Mouse (Mus musculus): Measurements from ENCODE around the gene Zswim1. TPM values are rescaled to one million over a fixed set of nuclear protein-coding genes. Genes with fewer than 3 reads are reported as not detected.
"Not testable (repeated sequence)": the region's sequence is repeated elsewhere in the genome, so short reads cannot be mapped to it uniquely, and the experiment has no call there.

Gene Zswim1
- polyA plus RNA-seq, 1 experiment from 2014 or later: 9.1 TPM

- Histone ChIP-seq H3K4me3 (peak within 1 kb of the TSS; percentile 75), H3K4me2 (peak within 1 kb of the TSS; percentile 97), H3K4me1 (peaks cover 30% of the 10 kb centered on the region), H3K9ac (peak within 1 kb of the TSS; percentile 83), H3K9me3 (replicated peaks) (no peaks in the 10 kb centered on the region), H3K27ac (peak within 1 kb of the TSS; percentile 85), H3K36me3 (peaks cover 29% of the 10 kb centered on the region), H3K27me3 (replicated peaks) (no peaks in the 10 kb centered on the region)
- WGBS (ENCODE audit: insufficient replicate concordance): 2% methylated on average over 35 of the region's 35 CpGs
- peak; percentile 80 for ATAC-seq
Observed at GRCm38 (mm10) chr2:164832748-164833301, 10.3 kb downstream of the Zswim1 start, which contains the start of gene Ctsa. TSS of gene Ctsa (plus strand) at chr2:164832873.

- Histone ChIP-seq H3K4me1 (peaks cover 29% of the 10 kb centered on the region), H3K9ac (peak within 1 kb of the TSS; percentile 83), H3K4me3 (peak within 1 kb of the TSS; percentile 75), H3K27me3 (replicated peaks) (no peaks in the 10 kb centered on the region), H3K9me3 (replicated peaks) (no peaks in the 10 kb centered on the region), H3K27ac (peak within 1 kb of the TSS; percentile 85), H3K4me2 (peak within 1 kb of the TSS; percentile 97), H3K36me3 (peaks cover 30% of the 10 kb centered on the region)
- under 1% methylated on average over 31 of the region's 31 CpGs for WGBS (ENCODE audit: insufficient replicate concordance)
- peak; percentile 59 for ATAC-seq
Observed at GRCm38 (mm10) chr2:164833314-164833959, 11.0 kb downstream of the Zswim1 start, which contains the start of gene Neurl2. TSS of gene Neurl2 (minus strand) at chr2:164833456.

- WGBS (ENCODE audit: insufficient replicate concordance): 35% methylated on average over 8 of the region's 8 CpGs
Observed at GRCm38 (mm10) chr2:164834531-164834930, 12.0 kb downstream of the Zswim1 start.

GRCm38 (mm10) chr2:164835164-164835563, 12.7 kb downstream of the Zswim1 start:
- H3K27ac ChIP-seq: no peak overlapping the region
- WGBS (ENCODE audit: insufficient replicate concordance): 95% methylated on average over 4 of the region's 4 CpGs
- no peak overlapping the region for H3K4me3 ChIP-seq
- H3K4me2 ChIP-seq: peak overlapping the region; percentile 97
- H3K4me1 ChIP-seq: peaks cover 29% of the 10 kb centered on the region
- H3K27me3 ChIP-seq (replicated peaks): no peaks in the 10 kb centered on the region
- no peak overlapping the region; the same call in 1 of the 2 replicates for H3K9ac ChIP-seq
- no peak for ATAC-seq
- no peaks in the 10 kb centered on the region for H3K9me3 ChIP-seq (replicated peaks)
- H3K36me3 ChIP-seq: peaks cover 47% of the 10 kb centered on the region

More at GRCm38 (mm10) chr2:164834531-164834930, 12.0 kb downstream of the Zswim1 start:
- Histone ChIP-seq H3K27me3 (replicated peaks) (no peaks in the 10 kb centered on the region), H3K4me3 (peak overlapping the region; percentile 75), H3K9ac (peak overlapping the region; percentile 83), H3K27ac (peak overlapping the region; percentile 85; the same call in 1 of the 2 replicates), H3K4me2 (peak overlapping the region; percentile 97), H3K4me1 (peaks cover 29% of the 10 kb centered on the region), H3K9me3 (replicated peaks) (no peaks in the 10 kb centered on the region), H3K36me3 (peaks cover 41% of the 10 kb centered on the region)
- ATAC-seq: no peak

GRCm38 (mm10) chr2:164845782-164846181, 23.3 kb downstream of the Zswim1 start:
- ATAC-seq: no peak
- no peak overlapping the region for H3K27ac ChIP-seq
- no peak overlapping the region for H3K9ac ChIP-seq
- no peaks in the 10 kb centered on the region for H3K9me3 ChIP-seq (replicated peaks)
- WGBS (ENCODE audit: insufficient replicate concordance): 33% methylated on average over 3 of the region's 3 CpGs
- peaks cover 6% of the 10 kb centered on the region for H3K27me3 ChIP-seq (replicated peaks)
- no peaks in the 10 kb centered on the region for H3K4me1 ChIP-seq
- H3K4me3 ChIP-seq: no peak overlapping the region
- no peak overlapping the region for H3K4me2 ChIP-seq
- H3K36me3 ChIP-seq: no peaks in the 10 kb centered on the region

GRCm38 (mm10) chr2:164850061-164850460, 27.6 kb downstream of the Zswim1 start:
- no peak overlapping the region for H3K4me3 ChIP-seq
- peaks cover 33% of the 10 kb centered on the region for H3K27me3 ChIP-seq (replicated peaks)
- no peak overlapping the region for H3K4me2 ChIP-seq
- no peaks in the 10 kb centered on the region for H3K4me1 ChIP-seq
- WGBS (ENCODE audit: insufficient replicate concordance): 73% methylated on average over 8 of the region's 8 CpGs
- no peak overlapping the region for H3K27ac ChIP-seq
- no peaks in the 10 kb centered on the region for H3K9me3 ChIP-seq (replicated peaks)
- ATAC-seq: no peak
- H3K9ac ChIP-seq: no peak overlapping the region
- H3K36me3 ChIP-seq: no peaks in the 10 kb centered on the region

GRCm38 (mm10) chr2:164855572-164855971, 33.1 kb downstream of the Zswim1 start:
- H3K4me1 ChIP-seq: peaks cover 32% of the 10 kb centered on the region
- WGBS (ENCODE audit: insufficient replicate concordance): 81% methylated on average over 5 of the region's 5 CpGs
- not testable (repeated sequence) for H3K9ac ChIP-seq; H3K4me3 ChIP-seq; H3K9me3 ChIP-seq (replicated peaks); H3K4me2 ChIP-seq; H3K36me3 ChIP-seq; H3K27ac ChIP-seq; ATAC-seq
- peaks cover 78% of the 10 kb centered on the region for H3K27me3 ChIP-seq (replicated peaks)

- no peak overlapping the region for H3K27ac ChIP-seq
- H3K4me1 ChIP-seq: peaks cover 32% of the 10 kb centered on the region
- H3K9ac ChIP-seq: no peak overlapping the region
- H3K9me3 ChIP-seq (replicated peaks): no peaks in the 10 kb centered on the region
- 2% methylated on average over 42 of the region's 42 CpGs for WGBS (ENCODE audit: insufficient replicate concordance)
- no peak for ATAC-seq
- H3K4me3 ChIP-seq: peak overlapping the region; percentile 45
- H3K4me2 ChIP-seq: peak overlapping the region; percentile 70
- no peaks in the 10 kb centered on the region for H3K36me3 ChIP-seq
- H3K27me3 ChIP-seq (replicated peaks): peaks cover 85% of the 10 kb centered on the region
Observed at GRCm38 (mm10) chr2:164856309-164857100, 34.0 kb downstream of the Zswim1 start.

GRCm38 (mm10) chr2:164857101-164857821, 34.8 kb downstream of the Zswim1 start, which contains the start of gene Pltp:
TSS of gene Pltp (minus strand) at chr2:164857711.
- H3K9me3 ChIP-seq (replicated peaks): no peaks in the 10 kb centered on the region
- WGBS (ENCODE audit: insufficient replicate concordance): under 1% methylated on average over 47 of the region's 47 CpGs
- no peak within 1 kb of the TSS for H3K27ac ChIP-seq
- H3K4me3 ChIP-seq: peak within 1 kb of the TSS; percentile 45
- peak within 1 kb of the TSS; percentile 70 for H3K4me2 ChIP-seq
- peaks cover 35% of the 10 kb centered on the region for H3K4me1 ChIP-seq
- no peaks in the 10 kb centered on the region for H3K36me3 ChIP-seq
- H3K27me3 ChIP-seq (replicated peaks): peaks cover 85% of the 10 kb centered on the region
- ATAC-seq: 0 out of 2 replicates have a peak, but pooled peaks have one; percentile 16
- H3K9ac ChIP-seq: 0 out of 2 replicates have a peak within 1 kb of the TSS, but pooled peaks have one; percentile 22

- H3K27me3 ChIP-seq (replicated peaks): peaks cover 77% of the 10 kb centered on the region
- no peak for ATAC-seq
- WGBS (ENCODE audit: insufficient replicate concordance): 7% methylated on average over 19 of the region's 19 CpGs
- peak overlapping the region; percentile 70 for H3K4me2 ChIP-seq
- no peaks in the 10 kb centered on the region for H3K36me3 ChIP-seq
- peaks cover 37% of the 10 kb centered on the region for H3K4me1 ChIP-seq
- no peak overlapping the region for H3K27ac ChIP-seq
- H3K9me3 ChIP-seq (replicated peaks): no peaks in the 10 kb centered on the region
- peak overlapping the region; percentile 45 for H3K4me3 ChIP-seq
- H3K9ac ChIP-seq: no peak overlapping the region
Observed at GRCm38 (mm10) chr2:164857842-164858553, 35.5 kb downstream of the Zswim1 start.

GRCm38 (mm10) chr2:164859155-164859554, 36.7 kb downstream of the Zswim1 start:
- H3K4me1 ChIP-seq: peaks cover 40% of the 10 kb centered on the region
- H3K4me3 ChIP-seq: no peak overlapping the region
- ATAC-seq: no peak
- H3K27me3 ChIP-seq (replicated peaks): peaks cover 67% of the 10 kb centered on the region
- H3K9me3 ChIP-seq (replicated peaks): no peaks in the 10 kb centered on the region
- H3K36me3 ChIP-seq: no peaks in the 10 kb centered on the region
- no peak overlapping the region for H3K4me2 ChIP-seq
- no peak overlapping the region for H3K9ac ChIP-seq
- H3K27ac ChIP-seq: no peak overlapping the region; the same call in 1 of the 2 replicates
- 22% methylated on average over 2 of the region's 2 CpGs for WGBS (ENCODE audit: insufficient replicate concordance)

Data from liver, embryonic 12.5 days (tissue).